Mouse (Mus musculus) layer of hippocampus, adult 6 months (tissue): Measurements from ENCODE around the gene Olfr1221. TPM values are rescaled to one million over a fixed set of nuclear protein-coding genes. Genes with fewer than 3 reads are reported as not detected.

Experiments
- long read RNA-seq, 2 experiments: library from polyadenylated mRNA; unstranded; transcript quantifications; one replicate each; pipeline ENCODE4 v2.0.0; 2019 to 2020
- polyA plus RNA-seq: library from polyadenylated mRNA; unstranded; fragments of <200 nt; fragmentation: Nextera tagmentation; gene quantifications from 2 replicates; pipeline ENCODE4 v1.2.3, GENCODE M21; 2021

Olfr1221 gene
- not detected in 2 replicates for polyA plus RNA-seq
- long read RNA-seq, experiment 1 = 0 reads
- long read RNA-seq, experiment 2 = 0 reads

DNA sequence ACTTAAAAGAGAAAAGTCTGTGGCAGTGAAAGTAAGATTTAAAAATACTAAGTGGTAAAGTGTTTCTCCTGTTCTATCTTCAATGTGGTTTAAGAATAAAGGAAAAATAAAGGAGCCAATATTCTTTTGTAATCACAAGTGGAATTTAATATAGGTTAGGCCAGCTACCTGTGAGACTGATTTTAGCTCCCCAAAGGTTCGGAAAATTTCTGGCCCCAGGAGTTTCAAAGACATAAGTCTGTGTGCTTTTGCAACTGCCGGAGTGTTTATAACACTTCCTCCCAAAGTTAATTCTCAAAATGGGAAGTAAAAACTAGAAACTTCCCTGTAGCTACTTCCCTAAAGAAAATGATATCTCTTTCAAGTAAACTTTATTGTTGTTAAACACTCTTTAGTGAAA is at the start of gene Olfr1221:
TSS of gene Olfr1221 (minus strand) at position 101 of the 400 bp plus-strand sequence.

DNA sequence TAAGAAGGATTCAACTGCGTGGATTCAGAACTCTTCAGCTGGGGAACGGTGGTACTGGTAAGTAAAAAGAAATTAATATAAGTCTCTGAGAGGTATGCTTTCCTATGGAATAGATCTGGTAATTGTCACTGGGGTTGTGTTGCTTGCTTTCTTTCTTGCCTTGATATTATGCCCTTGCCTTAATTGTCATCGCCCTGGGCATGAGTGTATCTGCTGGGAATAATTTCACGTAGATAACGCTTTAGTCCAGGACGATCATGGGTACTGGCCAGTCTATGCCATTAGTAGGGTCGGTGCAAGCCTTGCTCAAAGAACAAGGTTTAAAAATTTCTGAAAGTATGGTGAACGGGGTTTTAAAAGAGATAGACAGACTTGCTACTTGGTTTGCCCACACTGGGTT is 46.9 kb upstream of the Olfr1221 start, which contains the start of gene Olfr1224-ps1:
TSS of gene Olfr1224-ps1 (minus strand) at position 101 of the 400 bp plus-strand sequence.

DNA sequence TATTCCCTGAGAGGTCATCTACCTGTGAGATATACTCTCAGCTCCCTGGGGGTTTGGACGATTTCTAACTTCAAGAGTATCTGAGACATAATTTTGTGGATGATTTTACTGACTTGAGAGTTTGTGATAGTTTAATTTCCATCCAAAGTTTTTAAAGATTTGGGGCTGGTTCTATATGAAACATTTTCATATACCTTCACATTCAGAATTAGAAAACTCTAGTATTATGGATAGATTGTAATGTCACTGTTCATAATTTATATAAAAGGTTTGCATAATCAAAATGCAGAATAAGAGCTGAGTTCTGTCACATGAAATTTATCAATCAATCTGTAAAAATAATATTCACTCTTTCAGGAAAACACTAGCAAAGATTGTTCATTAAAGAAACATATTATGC is 34.4 kb upstream of the Olfr1221 start, which contains the start of gene Olfr1223:
TSS of gene Olfr1223 (minus strand) at position 101 of the 400 bp plus-strand sequence.

DNA sequence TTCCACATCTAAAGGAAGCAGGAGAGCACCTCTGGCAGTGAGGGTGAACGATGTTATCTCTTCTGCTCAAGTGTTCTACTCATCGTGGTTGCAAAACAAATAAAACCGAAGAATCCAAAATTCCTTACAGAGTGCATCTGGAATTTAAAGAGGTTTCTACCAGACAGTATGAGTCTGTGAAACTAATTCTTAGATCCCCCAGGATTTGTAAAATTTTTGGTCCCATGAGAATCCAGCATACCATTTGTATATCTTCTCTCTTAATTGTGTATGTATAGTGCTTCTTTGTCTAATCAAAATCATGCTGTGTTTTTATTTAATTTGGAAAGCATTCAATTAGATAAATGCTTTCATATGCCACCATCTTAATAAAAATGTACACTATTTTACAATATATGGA is 15.9 kb upstream of the Olfr1221 start, which contains the start of gene Olfr1222:
TSS of gene Olfr1222 (minus strand) at position 101 of the 400 bp plus-strand sequence.

DNA sequence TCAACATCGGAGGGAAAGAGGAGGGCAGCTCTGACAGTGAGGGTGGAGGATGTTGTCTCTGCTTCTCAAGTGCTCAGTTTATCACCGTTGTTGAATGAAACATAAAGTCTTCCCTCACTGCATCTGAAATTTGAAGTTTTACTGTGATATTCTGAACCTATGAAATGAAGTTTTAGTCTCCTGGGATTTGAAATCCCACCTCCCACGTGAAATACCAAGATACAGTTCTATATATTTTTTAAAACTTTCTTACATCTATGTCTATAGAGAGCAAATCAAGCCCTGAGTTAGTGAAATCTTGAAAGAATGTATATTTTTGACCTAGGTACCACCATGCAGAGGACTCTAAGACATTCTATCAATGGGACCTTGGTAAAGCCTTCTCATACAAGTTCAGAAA is 10.3 kb downstream of the Olfr1221 start, which contains the start of gene Olfr1220:
TSS of gene Olfr1220 (minus strand) at position 101 of the 400 bp plus-strand sequence.

DNA sequence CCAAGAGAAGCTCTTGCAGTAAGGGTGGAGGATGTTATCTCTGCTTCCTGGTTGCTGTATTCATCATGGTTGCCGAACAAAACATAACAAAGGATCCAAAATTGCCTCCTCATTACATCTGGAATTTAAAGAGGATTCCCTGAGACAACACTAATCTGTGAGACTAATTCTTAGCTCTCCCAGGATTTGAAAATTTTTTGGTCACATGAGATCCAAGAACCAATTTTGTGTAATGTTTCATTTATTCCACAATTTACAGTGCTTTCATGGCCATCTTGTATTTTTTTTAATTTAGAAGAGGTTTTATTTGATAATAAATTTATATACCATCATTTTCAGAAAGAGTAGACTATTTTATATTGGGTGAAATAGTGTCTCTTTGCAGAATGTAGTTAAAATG is 33.7 kb downstream of the Olfr1221 start, which contains the start of gene Olfr1219:
TSS of gene Olfr1219 (minus strand) at position 101 of the 400 bp plus-strand sequence.

DNA sequence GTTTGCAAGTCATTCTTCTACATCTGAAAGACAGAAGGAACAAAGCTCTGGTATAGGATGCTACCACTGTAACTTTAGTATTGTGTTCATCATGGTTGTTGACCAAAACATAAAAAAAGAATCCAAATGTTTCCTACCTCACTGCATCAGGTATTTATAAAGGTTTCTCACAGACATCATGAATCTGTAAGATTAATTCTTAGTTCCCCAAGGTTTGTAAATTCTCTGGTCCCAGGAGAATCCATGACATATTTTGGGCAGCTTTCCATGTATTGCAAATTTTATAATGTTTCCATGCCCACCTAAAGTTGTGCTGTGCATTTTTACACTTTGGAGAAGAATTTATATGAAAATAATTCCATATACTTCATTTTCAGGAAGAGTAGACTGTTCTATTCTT is 56.0 kb downstream of the Olfr1221 start, which contains the start of gene Olfr1218:
TSS of gene Olfr1218 (minus strand) at position 101 of the 400 bp plus-strand sequence.

Other genes starting within 250 kb of the Olfr1221 start
- gene Olfr1208, start 215.0 kb downstream of the Olfr1221 start, polyA plus RNA-seq = not detected in 2 replicates
- gene Olfr1209, start 202.1 kb downstream of the Olfr1221 start, polyA plus RNA-seq = not detected in 2 replicates
- gene Olfr1211, start 179.2 kb downstream of the Olfr1221 start, polyA plus RNA-seq = not detected in 2 replicates
- not detected in 2 replicates for gene Olfr1212, start 163.3 kb downstream of the Olfr1221 start, polyA plus RNA-seq
- not detected in 2 replicates for gene Gm13762, start 137.0 kb downstream of the Olfr1221 start, polyA plus RNA-seq
- gene Olfr1214, start 124.6 kb downstream of the Olfr1221 start, polyA plus RNA-seq = not detected in 2 replicates
- gene Olfr1215, start 110.3 kb downstream of the Olfr1221 start, polyA plus RNA-seq = not detected in 2 replicates
- gene Olfr1216, start 98.9 kb downstream of the Olfr1221 start, polyA plus RNA-seq = not detected in 2 replicates
- not detected in 2 replicates for gene Olfr1217, start 85.2 kb downstream of the Olfr1221 start, polyA plus RNA-seq
- not detected in 2 replicates for gene Olfr1218, start 56.1 kb downstream of the Olfr1221 start, polyA plus RNA-seq
- not detected in 2 replicates for gene Olfr1219, start 33.8 kb downstream of the Olfr1221 start, polyA plus RNA-seq
- not detected in 2 replicates for gene Olfr1220, start 10.4 kb downstream of the Olfr1221 start, polyA plus RNA-seq
- not detected in 2 replicates for gene Olfr1222, start 15.8 kb upstream of the Olfr1221 start, polyA plus RNA-seq
- gene Olfr1223, start 34.3 kb upstream of the Olfr1221 start, polyA plus RNA-seq = not detected in 2 replicates
- gene Olfr1224-ps1, start 46.8 kb upstream of the Olfr1221 start, polyA plus RNA-seq = not detected in 2 replicates
- gene Olfr1225, start 57.4 kb upstream of the Olfr1221 start, polyA plus RNA-seq = not detected in 2 replicates
- gene Olfr1226, start 82.8 kb upstream of the Olfr1221 start, polyA plus RNA-seq = not detected in 2 replicates
- gene Olfr1228, start 136.8 kb upstream of the Olfr1221 start, polyA plus RNA-seq = not detected in 2 replicates
- not detected in 2 replicates for gene Olfr1229, start 170.7 kb upstream of the Olfr1221 start, polyA plus RNA-seq
- gene Olfr1230, start 180.0 kb upstream of the Olfr1221 start, polyA plus RNA-seq = not detected in 2 replicates
- gene Olfr1231, start 189.8 kb upstream of the Olfr1221 start, polyA plus RNA-seq = not detected in 2 replicates
- gene Olfr1232, start 212.4 kb upstream of the Olfr1221 start, polyA plus RNA-seq = not detected in 2 replicates
- gene Olfr1233, start 225.1 kb upstream of the Olfr1221 start, polyA plus RNA-seq = not detected in 2 replicates
- not detected in 2 replicates for gene Olfr1234, start 247.6 kb upstream of the Olfr1221 start, polyA plus RNA-seq